Mouse (Mus musculus) heart, adult 9 months (tissue): ENCODE data around the gene Abraxas1.
A peak's percentile ranks its signal among the peaks of the same experiment; 100 is the strongest.

ENCODE experiments used
- DNase-seq, 2 experiments: peaks; one replicate each; pipeline ENCODE4 v3.0.0; 2022; ENCODE audit warnings: low spot score in 2 of 2

Gene Abraxas1

DNA sequence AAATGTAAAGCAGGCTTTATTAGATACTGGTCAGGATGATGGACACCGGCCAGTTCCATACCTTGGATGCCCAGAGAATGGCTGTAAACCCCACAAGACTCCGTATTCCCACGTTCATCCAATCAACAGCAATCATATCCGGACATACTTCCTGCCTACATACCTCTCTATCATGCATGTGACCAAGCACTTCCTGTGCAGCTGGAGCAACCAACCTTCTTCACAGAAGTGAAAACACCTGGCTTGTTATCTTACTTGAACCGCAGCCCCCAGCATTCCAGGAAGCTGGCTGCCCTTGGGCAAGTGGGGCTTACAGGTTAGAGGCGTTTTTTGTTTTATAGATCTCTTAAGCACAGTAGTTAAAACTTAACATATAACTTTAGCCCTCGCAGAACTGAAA, 2.1 kb upstream of the Abraxas1 start:
- no peak for DNase-seq

DNA sequence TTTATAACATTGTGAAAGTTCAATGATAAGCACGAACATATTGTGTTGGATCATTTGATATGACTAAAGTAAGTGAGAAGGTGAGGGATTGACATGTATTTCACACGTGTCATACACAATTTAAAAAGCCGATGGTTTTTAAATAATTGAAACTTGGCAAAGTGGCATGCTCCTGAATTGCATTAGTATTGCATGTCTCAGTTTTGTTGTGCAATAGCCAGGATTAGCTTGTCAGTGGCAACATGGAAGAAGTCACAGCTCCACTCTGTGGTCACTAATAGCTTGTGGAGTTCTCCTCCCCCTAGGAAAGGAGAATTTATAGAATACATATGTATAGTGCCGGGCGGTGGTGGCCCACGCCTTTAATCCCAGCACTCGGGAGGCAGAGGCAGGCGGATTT, 610 bp upstream of the Abraxas1 start:
- DNase-seq: no peak

GRCm38 (mm10) chr5:100819568-100820480, 941 bp downstream of the Abraxas1 start:
- no peak for DNase-seq

- no peak for DNase-seq
Measured at GRCm38 (mm10) chr5:100818341-100818740, 2.4 kb downstream of the Abraxas1 start.

DNA sequence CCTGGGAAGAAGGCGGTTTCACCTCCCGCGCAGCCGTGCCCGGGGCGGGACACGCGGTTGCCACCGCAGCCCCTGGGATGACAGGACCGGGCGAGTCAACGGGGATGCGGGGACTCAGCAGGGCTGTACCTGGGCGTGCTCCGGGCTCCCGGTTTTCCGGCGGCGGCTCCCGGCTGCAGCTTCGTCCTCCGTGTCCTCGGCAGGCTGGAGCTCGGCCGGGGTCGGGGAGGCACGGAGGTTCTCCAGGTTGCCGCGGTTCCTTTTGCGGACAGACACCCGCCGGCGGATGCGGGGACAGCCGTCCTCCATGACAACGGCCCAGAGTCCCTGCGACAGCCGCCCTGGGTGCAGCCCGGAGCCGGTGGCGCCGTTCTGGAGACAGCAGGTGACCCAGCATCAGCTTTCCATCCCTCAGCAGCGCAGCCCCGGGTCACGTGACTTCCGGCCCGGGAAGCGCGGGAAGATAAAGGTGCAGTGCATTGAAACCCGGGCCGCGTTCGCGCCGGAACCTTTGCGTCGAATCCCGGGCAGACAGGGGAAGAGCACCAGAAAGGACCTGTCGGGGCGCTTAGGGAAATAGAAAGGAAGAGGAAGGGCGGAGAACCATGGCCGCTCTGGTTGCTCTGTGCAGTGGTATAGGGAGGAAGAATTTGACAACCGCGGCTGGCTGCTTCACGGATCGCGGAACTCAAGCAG, 22.5 kb downstream of the Abraxas1 start, which contains the start of the genes Helq and Mrps18c:
Helq (minus strand) TSS at position 434 of the 696 bp plus-strand sequence.
Mrps18c (plus strand) TSS at position 463 of the 696 bp plus-strand sequence.
- DNase-seq: peak; percentile 84 to 85

DNA sequence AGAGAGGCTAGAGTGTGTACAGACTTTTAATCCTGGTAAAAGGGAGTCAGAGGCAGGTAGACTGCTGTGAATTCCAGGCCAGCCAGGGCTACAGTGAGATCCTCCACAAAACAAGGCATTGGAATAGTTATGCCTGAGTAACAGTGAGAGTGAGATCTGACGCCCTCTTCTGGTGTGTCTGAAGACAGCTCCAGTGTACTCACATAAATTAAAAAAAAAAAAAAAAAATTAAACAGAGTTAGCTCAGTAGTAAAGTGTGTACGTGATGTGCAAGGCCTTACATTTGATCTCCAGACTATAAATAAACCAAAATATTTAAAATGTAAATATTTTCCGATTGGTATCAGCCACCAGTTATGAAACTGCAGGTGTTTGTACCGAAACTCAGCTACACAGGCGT, 26.7 kb downstream of the Abraxas1 start:
- DNase-seq: no peak

DNA sequence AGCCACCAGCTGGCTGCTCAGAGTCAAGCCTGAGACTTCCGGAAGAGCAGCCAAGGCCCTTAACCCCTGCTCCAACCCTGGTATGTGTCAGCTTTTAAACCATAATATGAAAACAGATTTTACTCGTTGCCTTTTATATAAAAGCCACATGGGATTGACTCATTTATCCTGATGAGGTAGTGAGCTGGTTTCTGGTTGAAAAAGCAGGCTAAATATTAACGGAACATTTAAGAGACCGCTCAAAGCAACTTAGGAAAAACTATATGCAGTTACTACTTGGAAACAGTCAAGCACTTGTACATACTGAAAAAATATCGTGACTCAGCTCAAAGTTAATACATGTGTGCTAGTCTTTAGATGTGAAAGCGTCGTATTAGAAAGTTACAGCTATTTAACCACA, 28.5 kb downstream of the Abraxas1 start:
- no peak for DNase-seq

GRCm38 (mm10) chr5:100787527-100787926, 33.2 kb downstream of the Abraxas1 start:
- DNase-seq: no peak

DNA sequence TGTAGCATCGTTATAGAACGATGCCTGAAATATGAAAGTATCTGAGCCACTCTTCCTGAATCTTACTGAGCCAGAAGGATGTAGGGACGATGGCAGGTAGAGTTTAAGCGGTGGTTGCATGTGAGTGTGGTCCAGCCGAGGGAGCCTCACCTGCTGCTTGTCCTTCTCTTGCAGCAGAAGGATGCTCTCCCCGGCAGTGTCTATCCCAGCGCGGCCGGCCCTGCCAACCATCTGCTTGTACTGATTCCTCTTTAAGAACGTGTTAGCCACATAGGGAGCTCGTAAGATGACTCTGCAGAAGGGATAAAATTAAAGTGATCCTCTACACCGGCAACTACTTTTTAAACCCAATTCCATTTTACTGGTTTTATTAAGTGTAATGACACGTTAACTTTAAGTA, 41.8 kb downstream of the Abraxas1 start:
- no peak for DNase-seq

DNA sequence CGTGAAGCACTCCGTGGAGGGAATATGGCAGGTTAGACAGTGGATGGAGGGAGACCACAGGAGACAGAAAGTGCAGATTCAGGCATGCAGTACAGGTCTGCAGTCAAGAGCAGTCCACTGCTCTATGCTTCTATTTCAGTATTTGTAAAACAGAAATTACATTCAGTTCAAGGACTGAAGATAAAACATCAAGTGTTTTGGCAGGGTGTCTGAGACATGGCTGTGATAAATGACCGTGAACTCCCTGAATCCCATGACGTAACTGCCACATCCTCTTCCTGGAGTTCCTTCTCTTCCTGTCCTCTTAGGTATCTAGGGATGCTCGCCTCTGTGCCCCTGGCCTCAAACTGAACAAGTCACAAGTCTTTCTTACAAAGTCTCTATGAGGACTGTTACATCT, 43.9 kb downstream of the Abraxas1 start:
- no peak for DNase-seq

GRCm38 (mm10) chr5:100775778-100776404, 44.9 kb downstream of the Abraxas1 start:
- DNase-seq: no peak

- DNase-seq: no peak
Measured at GRCm38 (mm10) chr5:100771575-100771974, 49.2 kb downstream of the Abraxas1 start.

- no peak for DNase-seq
Measured at GRCm38 (mm10) chr5:100766026-100766425, 54.7 kb downstream of the Abraxas1 start.

DNA sequence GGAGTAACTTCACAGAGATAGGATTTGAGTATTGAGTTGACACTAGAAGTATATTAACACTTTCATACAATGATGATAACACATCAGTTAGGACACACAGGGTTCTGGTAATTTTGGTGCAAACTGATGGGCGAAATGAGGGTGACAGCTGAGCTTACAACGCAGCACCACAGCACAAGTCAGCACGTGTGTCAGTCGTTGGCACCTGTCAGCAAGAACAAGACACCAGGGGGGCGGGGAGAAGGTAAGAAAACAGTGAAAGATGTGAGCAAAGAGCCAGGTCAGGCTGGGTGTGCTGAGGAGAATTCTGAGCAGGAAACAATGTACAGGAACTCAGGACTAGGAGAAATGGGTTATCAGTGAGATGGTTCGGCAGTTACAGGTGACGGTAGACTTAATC, 59.0 kb downstream of the Abraxas1 start:
- DNase-seq: no peak

DNA sequence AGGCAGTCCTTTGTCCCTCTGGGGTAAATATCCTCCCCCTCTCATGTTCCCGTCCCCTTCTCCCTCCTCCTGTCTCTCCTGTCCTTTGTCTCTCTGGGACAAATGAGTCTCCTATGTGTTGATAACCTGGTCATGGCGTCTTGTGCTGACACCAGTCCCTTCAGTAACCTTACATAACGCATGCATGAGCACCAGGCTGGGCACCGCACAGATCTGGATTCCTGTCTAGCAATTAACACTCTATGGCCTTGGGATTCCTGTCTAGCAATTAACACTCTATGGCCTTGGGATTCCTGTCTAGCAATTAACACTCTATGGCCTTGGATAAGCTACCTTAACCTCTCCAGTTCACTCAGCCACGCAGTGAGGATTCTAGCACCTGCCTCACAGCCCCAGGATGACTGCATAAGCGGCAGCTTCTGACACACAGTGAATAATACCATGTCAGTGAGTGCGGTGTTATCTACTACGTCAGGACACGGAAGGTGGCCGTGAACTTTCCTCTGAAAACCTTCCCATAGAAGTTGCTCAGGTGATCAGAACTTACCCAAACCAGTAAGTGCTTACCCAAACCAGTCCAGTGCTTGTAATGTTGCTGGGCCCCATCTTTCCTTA, 60.6 kb downstream of the Abraxas1 start:
- DNase-seq: no peak

DNA sequence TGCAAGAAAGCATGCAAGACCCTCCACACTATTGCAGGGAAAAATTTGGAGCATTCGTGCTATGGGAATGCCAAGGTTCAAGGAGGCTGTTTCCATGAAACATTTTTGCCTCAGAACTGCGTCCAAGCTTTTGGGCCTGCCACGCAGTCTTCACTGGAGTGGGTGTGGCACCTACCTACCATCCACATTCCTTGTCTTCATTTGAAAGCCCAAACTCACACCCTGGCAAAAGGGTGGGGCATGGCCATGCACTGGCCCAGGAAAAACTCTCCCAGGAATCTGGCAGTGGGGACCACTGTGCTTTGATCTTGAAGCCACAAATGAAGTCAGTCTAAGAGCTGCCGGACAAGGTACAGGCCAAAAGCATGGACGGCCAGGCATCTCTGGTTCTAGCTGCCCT, 62.6 kb downstream of the Abraxas1 start:
- no peak for DNase-seq
